Mouse (Mus musculus) yolk sac, embryonic 10.5 days (tissue): ENCODE data around the gene Dcst2.
A peak's percentile ranks its signal among the peaks of the same experiment; 100 is the strongest.

ENCODE experiments used
- DNase-seq: peaks from one replicate; pipeline ENCODE4 v3.0.0-alpha.2; 2017; ENCODE audit warnings: low spot score

Gene Dcst2

DNA sequence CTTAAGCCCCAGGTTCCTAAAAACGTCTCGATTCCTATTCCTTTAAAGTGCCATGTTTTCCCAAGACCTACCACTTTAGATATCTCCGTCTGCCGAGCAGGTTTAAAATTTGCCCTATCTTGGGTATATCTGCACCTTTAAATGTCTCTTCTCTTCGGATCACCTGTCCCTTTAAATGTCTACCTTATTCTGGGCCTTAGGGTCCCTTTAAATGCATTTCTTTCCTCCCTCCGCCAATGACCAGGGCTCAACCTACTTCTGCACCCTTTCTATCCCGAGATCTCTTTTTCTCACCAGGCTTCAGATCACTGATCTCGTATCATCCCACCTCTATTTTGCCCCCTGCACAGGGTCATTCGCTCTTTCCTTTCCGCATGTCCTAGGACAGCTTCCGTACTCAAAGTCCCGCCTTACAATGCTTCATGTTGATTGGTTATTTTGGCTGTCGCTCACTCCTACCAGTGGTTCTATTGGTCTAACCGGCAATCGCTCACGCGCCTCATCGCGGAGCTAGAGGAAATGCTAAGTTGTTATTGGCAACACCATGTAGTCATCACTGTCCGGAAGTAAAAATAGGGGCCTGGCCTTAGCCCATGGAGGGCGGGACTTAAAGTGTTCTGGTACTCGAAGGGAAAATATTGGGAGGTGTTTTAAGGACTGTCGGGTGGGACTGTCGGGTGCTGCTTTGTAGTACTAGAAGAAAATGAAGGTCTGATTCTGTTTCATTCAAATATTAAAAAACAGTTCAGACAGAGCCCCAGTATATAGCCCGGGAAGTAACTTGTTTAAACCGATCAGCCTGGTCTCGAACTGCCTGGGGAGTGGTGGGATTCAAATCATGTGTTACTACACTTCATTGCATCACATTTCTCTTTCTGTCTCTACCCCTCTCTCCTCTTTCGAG is 50.0 kb downstream of the Dcst2 start, which contains the start of gene Flad1:
Gene Flad1 (minus strand): TSS at position 381 of the 904 bp plus-strand sequence.
- DNase-seq, result peak; percentile 100

DNA sequence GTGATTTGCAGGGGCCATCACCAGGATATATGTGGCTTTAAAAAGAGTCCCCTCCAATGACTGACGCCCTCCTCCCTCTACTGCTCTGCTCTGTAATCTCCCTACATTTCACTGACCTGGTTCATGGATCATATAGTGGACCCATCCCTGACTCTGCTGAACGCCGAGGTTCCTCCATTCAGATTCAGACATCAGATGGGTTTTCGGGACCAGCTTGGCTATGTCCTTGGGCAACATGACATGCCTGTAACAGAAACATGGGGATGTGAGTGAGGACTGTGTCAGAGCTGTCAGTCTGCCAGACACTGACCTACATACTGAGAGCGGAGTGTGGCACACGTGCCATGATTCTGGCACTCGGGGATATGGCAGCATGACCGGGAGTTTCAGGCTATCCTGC is 54.4 kb downstream of the Dcst2 start:
- DNase-seq, result no peak

DNA sequence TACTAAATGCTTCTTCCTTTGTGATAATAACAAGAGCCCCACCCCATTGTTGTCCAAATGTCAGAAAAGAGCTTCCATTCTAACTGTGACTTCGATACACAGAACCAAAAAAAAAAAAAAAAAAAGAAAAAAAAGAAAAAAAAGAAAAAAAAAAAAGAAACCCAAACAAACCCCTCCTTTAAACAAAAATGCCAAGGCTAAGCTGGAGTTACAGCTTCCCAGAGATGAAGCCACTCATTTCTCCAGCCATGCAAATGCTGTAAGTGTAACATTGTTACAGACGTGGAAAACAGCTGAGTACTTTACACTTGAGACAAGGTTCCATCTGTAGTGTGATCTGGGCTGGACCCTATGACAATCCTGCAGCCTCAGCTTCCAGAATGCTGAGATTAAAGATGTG is 55.4 kb downstream of the Dcst2 start:
- no peak for DNase-seq

DNA sequence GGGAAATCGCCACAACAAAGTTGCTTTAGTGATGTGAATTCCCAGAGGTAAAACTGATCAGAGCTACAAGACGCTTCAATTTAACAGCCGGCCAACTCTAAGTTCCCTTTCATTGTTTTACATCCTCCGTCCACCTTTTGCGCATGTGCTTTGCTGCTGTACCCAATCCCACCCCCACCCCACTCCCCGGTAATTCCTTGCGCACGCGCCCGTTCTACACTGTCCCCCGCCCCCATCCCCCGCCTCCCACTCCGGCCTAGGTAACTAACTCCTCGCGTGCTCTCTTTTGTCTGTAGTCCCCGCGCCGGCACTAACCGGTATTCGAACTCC is 56.0 kb downstream of the Dcst2 start:
- no peak for DNase-seq

- DNase-seq, result peak; percentile 99
Observed at GRCm38 (mm10) chr3:89418170-89418860, 56.5 kb downstream of the Dcst2 start, which contains the start of the genes Cks1b and Shc1. Cks1b (minus strand) TSS chr3:89418383. Shc1 (plus strand) TSS chr3:89418443.

GRCm38 (mm10) chr3:89418861-89419250 is 57.1 kb downstream of the Dcst2 start:
- peak; percentile 92 for DNase-seq

- peak; percentile 82 for DNase-seq
Observed at GRCm38 (mm10) chr3:89419571-89419970, 57.8 kb downstream of the Dcst2 start.

- DNase-seq, result no peak
Observed at GRCm38 (mm10) chr3:89419981-89420380, 58.2 kb downstream of the Dcst2 start.

GRCm38 (mm10) chr3:89420421-89420820 is 58.6 kb downstream of the Dcst2 start:
- DNase-seq, result no peak

DNA sequence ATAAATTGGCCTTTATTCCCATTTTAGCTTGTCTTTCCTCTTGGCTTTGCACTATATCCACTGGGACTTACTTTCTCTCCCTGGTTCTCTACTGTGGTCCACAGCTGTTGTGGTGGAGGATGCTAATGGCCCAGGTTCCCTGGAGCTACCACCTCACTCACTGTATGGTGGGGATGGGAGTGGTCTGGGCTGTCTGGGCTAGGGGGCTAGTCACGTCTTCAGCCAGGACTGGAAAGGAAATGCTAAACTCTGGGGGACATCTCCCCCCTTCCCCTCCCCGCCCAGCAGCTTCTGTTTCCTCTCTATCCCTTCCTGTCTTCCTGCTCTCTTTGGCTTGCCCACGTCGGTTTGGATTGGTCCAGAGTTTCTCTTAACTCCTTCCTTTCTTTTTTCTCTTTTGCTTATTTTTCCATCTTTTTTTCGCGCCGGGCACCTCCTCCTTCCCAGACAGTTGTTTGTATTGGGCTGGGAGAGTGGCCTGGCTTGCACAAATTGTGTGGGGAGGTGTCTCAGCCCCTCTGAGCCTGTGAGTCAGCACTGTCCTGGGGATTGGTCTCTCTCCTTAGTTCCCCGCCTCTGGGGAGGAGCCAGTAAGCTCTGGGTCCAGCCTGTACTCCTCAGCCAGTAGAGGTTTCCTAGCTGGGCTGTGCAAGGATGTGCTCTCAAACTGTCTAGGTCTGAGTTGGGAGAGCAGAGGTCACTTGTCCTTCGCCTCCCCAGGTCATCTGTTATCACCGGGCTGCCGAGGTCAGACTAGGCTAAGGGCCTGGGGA is 59.4 kb downstream of the Dcst2 start:
- DNase-seq, result peak; percentile 95

DNA sequence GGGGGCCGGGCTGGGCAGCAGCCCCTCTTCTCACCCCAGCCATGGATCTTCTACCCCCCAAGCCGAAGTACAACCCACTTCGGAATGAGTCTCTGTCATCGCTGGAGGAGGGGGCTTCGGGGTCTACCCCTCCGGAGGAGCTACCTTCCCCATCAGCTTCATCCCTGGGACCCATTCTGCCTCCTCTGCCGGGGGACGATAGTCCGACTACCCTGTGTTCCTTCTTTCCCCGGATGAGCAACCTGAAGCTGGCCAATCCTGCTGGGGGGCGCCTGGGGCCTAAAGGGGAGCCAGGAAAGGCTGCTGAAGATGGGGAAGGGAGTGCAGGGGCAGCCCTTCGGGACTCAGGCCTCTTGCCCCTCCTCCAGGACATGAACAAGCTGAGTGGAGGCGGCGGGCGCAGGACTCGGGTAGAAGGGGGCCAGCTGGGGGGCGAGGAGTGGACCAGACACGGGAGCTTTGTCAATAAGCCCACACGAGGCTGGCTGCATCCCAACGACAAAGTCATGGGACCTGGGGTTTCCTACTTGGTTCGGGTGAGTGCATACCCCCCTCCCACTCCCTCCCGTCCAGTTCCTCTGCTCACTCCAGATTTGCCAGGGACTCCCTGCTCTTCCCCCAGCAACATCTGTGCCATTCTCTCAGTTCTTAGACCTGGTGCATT is 60.2 kb downstream of the Dcst2 start:
- DNase-seq, result peak; percentile 22

DNA sequence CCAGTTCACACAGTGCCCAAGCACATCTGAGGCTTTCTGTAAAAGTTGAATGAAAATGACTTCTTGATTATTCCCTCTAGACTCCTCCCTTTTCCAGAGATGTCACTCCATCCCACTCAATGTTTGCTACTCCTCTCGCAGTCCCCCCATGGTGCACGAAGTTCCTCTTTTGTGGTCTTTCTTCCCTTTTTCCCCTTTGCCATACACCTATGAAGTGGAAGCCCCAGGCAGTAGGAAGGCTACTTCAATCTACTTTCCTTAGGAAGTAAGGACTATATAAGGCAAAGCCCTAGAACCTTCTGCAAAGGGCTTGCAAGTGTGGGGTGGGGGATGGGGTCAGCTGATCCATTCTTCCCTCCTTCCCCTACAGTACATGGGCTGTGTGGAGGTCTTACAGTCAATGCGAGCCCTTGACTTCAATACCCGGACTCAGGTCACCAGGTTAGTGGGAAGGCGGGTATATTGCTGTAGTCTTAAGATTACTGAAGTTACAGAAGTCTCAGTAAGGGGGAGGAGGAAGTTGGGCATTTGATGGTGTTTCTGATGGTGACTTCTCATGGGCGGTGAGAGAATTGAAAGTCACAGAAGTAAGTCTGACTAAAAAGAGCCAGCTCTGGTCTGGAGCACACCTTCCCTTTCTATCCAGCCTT is 60.9 kb downstream of the Dcst2 start:
- DNase-seq, result no peak

DNA sequence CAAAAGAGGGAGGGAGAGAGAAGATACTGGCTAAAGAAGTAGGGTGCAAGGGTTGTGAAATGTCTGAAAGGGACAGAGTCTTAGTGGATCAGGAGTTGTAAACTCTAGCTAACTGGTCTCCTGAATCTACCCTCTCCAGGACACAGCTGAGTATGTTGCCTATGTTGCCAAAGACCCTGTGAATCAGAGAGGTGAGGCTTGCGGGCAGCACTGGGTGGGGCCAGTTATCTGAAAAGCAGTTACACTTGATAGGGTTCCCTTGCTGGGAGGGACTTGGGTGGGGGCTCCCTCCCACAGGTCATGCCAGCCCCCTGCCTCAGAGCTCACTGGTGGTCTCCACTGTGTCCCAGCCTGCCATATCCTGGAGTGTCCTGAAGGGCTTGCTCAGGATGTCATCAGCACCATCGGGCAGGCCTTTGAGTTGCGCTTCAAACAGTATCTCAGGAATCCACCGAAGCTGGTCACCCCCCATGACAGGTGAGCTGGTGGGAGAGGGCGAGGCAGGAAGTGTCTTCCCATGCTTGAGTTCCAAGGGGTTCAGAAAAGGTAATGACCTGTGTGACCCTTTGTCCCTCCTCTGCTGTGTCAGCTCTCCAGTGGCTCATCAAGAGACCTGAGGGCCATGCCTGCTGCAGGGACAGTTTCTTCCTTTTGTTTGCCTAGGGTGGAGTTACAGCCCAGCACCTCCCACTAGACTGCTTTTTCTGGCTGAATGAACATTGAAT is 62.8 kb downstream of the Dcst2 start:
- peak; percentile 84 for DNase-seq

- DNase-seq, result no peak
Observed at GRCm38 (mm10) chr3:89425141-89425525, 63.4 kb downstream of the Dcst2 start.

DNA sequence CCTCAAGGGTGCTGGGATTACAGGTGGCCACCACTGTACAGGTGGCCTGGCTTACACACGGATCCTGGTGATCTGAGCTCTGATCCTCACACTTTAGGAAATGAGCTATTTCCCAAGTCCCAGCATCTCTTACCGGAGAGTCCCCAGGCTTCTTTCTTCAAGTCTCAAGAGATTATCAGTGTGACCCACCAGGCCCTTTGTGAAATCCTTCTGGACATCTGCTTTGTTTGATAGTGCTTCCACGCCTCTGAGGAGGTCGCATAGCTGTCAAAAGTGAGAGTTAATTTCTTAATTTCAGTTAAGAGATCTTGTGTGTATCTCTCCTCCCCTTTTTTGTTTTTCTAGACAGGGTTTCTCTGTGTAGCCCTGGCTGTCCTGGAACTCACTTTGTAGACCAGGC is 64.1 kb downstream of the Dcst2 start:
- no peak for DNase-seq
